Mouse (Mus musculus) heart, postnatal 4 days (tissue): ENCODE results near the gene Rpl13a. TPM values are rescaled to one million over a fixed set of nuclear protein-coding genes. Genes with fewer than 3 reads are reported as not detected.
"Not testable (repeated sequence)": the region's sequence is repeated elsewhere in the genome, so short reads cannot be mapped to it uniquely, and the experiment has no call there.

Experiments used
- DNase-seq: peaks from one replicate; pipeline ENCODE4 v3.0.0; 2021
- total RNA-seq, 2 experiments: library from RNA; stranded (reverse); gene quantifications; 2 replicates each; pipeline ENCODE4 v1.2.3; 2021

The Rpl13a gene
- total RNA-seq, 2 experiments from 2014 or later: 1,039 to 1,207 TPM

DNA sequence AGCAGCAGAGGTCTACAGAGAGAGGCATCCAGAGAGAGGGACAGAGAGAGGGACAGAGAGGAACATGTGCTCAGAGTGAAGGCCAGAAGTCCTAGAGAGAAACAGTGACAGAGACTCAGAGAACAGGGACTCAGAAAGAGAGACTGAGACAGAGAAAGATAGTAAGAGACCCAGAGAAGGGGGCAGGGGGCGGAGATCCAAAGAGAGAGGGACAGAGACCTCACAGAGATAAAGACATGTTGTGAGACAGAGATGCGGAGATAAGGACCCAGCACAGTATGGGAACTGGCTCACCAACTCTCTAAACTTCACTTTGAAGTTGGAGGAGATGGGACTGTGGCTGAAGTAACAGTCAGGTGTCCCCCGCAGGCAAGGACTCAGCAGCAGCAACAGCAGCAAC lies 6.8 kb upstream of the Rpl13a start:
- DNase-seq: no peak

DNA sequence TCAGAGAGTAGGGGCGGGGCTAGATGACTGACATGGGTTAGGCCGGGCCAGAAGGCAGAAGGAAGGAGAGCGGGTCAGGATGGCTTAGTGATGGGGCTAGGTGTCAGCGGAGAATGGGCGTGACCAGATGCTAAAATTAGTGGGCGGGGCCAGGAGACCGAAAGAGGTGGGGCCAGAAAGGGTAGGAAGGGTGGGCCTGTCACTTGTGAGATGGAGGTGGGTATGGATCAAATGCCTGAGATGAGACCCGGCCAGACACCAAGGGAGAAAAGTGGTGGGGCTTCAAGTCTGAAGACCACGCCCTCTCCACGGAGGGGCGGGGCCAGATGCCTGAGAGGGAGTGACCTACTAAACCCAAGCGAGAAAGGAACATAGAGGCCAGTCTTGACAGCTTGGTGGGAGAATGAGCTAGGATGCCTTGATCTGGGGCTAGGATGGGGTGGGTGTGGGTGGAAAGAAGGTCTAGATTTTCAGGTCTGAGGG lies 6.0 kb upstream of the Rpl13a start:
- peak; percentile 48 for DNase-seq

DNA sequence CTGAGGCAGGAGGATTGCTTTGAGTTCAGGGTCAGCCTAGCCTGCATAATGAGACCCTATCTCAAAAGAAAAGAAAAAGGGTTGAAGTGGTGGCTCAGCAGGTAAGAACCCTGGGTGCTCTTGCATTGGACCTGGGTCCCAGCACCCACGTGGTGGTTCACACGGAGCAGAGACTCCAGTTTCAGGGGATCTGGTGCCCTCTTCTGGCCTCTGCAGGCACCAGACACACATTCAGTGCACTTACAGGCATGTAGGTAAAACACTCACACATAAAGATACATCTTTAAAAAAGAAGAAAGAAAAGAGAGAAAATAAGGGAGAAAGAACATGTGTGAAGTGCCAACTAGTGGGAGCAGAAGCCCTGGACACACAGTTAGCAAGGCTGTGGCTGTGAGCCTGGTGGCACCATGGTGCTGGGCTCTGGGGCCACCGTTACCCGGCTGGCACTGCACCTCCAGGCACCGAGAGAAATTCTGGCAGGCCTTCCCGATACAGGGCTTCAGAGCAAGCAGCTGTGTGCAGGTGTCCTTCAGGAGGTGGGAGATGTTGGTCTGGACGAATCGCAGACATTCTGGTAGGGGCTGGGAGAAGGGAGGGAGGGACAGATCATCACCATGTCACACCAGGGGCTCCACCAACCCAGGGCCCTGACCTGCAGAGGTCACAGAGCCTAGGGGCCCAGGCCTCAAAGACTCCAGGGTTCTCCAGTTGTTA lies 5.0 kb upstream of the Rpl13a start:
- no peak for DNase-seq

DNA sequence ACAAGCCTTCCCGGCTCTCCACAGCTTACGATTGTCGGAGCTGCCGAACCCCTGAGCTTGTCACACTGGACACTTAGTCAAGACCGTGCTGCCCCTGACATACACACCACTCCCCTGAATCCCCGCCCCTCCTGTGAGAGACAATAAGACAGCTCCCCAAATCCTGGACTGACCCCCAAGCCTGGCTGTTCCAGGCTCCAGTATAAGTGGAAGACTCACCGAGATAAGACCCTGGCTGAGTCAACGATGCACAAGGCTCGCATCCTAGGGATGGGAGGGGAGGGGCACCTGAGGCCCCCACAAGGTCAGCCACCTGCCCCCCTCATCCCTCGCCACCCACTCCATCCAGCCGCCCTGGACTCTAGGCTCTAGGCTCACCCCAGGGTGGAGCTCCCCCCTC lies 3.3 kb upstream of the Rpl13a start:
- no peak for DNase-seq

DNA sequence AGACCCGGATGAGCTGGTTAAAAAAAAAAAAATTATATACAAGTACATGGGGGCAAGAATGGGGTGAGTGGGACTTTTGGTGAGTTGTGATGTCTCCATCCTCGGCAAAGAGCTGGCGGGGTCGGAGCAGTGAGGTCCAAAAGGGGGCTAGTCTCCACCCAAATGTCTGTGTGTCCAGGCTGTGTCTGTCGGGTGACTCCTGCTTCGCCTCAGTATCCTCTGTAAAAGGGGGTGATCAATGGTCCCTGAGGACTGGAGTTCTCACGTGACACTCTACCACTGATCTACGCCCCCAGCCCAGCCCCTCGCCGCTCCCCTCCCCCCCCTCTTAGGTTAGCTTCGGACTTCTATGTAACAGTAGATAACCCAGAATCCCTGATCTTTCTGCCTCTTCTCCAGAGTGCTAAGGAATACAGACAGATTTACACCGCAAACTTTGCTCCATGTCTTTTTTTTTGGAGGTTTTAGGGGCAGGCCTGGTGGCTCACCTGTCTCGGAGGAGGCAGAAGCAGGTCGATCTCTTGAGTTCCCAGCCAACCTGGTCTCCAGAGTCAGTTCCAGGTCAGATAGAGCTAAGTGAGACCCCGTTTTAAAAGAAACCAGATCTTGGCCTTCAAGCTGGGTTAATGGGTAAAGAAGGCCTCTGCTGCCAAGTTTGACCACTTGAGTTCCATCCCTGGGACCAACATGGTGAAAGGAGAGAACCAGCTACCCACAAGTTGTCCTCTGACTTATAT lies 1.4 kb upstream of the Rpl13a start:
- DNase-seq: no peak

DNA sequence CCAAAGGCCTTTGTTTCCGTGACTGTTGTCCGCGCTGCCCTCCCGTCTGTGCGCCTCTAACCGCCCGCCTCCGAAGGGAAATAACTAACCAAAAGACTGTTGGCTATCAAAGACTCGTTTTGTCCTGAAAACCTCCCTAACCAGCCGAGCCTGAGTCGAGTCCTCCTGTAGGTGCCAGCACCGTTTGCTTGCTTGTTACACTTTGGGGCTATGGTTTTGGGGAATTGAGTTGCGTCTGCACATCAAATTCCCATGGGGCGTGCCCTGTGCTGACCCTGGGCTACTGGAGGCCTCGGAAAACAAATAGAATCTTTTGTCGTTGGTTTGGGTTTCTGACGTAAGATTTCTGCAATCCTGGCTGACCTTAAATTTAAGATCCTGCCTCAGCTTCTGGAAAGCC lies 757 bp upstream of the Rpl13a start:
- peak; percentile 61 for DNase-seq

DNA sequence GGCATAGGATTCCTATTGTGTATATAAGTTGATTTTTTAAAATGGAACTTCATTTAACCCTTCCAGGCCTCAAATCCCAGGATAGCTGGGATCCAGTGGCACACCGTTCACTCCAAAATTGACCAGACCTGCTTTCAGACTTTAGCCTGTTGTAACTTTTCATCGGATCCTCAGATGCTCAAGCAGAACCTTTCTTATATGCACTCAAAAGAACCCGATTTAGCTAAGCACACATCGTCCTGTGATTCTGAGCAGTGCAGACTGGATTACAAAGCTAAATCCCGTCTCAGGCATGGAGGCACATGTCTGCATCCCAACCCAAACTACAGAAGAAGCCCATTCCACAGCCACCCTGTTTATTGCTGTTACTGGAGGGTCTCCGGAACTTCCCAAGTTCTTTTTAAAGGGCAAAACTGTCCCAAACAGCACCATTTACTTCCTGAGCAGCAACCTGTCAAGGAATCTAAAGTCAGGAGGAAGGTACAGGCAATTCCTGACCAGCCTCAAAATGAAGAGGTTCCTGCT lies 799 bp downstream of the Rpl13a start:
- no peak for DNase-seq

DNA sequence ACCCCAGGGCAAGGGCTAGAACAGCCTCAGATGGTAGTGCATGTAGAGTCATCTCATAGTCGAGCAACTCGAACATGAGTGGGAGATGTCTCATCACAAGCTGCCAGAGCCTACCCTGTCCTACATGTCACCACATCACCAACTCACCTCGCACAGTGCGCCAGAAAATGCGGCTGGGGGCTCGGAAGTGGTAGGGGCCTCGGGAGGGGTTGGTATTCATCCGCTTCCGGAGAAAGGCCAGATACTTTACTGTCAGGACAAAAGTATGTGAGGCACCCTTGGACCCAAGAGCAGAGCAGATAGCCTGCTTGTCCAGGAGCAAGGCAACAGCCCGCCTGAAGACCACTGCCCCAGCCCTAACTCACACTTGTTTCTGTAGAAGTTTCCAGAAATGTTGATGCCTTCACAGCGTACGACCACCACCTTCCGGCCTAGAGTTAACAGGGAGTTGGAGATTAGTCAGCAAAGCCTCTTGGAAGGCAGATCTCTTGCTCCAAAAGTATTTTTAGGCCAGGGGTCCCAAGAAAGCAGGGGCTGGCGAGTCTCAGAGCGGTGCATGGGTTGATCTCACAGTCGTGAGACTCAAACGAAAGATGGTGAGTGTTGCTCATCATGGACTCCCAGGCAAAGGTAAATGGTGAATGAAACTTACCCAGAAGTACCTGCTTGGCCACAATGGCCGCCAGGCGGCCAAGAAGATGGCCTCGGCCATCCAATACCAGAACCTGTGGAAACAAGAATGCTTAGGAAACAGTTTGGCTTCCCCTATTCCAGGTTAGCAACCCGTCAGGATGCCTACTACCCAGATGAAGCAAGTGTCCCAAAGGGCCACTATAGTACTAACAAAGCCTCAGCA lies 1.5 kb downstream of the Rpl13a start:
- DNase-seq: no peak

DNA sequence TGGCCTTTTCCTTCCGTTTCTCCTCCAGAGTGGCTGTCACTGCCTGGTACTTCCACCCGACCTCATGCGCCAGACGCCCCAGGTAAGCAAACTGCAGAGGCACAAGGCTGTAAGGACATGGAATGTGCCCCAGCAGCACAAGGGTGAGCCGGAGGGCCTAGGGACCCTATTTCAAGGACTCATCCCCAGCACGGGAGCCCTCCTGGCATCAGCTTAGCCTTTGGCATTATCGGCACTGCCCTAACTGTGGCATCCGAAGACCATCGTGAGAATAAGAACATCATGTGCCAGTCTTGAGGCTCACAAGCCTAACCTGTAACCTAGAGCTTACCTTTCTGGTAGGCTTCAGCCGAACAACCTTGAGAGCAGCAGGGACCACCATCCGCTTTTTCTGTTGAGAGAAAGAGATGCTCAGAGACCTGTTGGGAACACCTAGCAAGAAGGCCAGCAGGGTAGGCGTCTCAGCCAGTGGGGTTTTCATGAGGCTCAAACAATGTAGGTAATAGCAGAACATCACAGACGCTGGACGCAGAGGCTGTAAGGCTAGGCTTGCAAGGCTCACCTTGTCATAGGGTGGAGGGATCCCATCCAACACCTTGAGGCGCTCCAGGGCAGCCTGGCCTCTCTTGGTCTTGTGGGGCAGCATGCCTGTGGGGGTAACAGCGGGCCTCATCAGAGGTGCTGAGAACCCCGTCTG lies 2.3 kb downstream of the Rpl13a start:
- no peak for DNase-seq

DNA sequence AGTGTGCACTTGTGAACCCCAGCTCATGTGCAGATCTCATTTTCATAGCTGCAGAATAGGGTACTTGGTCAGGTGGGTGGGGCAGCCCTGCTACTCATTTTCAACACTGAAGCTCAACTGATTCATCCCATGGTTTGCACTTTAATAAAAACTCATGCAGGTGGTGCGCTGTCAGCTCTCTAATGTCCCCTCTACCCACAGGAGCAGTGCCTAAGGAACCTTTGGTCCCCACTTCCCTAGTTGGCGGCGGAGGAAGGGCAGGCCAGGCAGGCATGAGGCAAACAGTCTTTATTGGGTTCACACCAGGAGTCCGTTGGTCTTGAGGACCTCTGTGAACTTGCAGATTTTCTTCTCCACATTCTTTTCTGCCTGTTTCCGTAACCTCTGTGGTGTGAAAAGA lies 2.9 kb downstream of the Rpl13a start:
- not testable (repeated sequence) for DNase-seq

DNA sequence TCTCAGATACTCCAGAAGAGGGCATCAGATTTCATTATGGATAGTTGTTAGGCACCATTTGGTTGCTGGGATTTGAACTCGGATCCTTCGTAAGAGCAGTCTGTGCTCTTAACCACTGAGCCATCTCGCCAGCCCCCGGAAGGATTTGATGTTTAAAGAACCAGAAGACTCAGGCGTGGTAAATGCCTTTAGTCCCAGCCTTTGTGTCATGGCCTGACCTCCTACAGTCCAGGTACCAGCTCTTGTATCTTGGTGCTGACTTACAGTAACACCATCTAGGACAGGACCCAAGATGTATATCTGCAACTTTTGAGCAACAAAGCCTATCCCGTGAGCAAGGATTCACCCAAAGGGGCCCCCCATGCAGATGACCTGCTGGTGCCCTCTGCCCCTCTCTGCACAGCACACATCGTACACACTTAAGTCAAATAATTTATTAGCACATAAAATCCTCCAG lies 3.4 kb downstream of the Rpl13a start:
- no peak for DNase-seq

DNA sequence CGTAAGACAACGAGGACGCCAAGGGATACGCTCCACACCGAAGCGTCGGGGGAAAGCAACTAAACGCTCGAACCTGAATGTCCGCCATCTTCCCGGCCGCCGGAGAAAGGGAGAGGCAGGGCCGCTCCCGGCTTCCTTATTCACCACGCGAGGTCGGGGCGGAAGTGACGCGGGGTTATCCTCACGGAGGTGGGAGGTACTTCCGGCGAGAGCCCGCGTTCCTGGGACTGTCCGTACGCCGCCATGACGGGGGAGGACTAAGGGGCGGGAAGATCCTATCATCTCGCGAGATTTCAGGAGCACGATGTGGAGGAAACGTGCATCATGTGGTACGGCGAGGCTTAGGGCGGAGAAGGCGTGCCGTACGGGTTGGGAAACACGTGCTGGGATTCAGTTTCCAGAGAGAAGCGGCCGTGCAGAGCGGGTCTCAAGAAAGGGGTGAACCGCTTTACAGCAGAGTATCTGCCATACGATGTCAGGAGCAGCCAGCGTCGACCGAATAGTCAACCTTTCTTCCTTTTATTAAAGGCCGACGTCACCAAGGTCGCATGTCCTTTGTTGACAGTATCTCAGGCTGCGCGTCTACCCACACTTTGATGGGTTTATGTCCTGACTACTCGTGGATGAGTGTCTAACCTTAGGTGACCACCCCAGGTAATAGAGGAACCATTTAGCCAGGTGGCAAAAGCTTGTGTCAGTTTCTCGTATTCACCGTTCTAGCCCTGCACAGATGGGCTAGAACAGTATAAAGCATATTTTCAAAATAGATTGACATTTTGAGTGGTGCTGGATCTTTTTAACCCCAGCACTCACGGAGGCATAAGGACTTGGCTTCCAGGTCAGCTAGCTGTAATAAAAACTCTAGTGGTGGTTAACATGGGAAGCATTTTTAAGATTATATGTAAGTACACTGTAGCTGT lies 4.1 kb downstream of the Rpl13a start, which contains the start of gene Rps11:
Gene Rps11 (minus strand): TSS at position 216 of the 920 bp plus-strand sequence.
- DNase-seq: peak; percentile 99

DNA sequence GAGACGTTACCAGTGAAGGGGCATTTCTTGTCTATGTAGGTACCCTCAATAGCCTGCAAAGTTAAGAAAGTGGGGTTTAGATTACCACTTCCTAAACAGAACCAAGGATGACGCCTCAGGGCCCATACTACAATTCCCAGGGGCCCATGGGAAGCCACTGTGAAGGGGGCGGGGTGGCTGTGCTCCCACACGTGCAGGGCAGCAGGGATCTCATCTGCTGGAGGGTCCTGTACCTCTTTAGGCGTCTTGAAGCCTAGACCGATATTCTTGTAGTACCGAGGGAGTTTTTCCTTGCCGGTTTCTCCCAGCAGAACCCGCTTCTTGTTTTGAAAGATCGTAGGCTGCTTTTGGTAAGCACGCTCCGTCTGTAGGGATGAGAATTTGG lies 5.4 kb downstream of the Rpl13a start:
- DNase-seq: peak; percentile 51

DNA sequence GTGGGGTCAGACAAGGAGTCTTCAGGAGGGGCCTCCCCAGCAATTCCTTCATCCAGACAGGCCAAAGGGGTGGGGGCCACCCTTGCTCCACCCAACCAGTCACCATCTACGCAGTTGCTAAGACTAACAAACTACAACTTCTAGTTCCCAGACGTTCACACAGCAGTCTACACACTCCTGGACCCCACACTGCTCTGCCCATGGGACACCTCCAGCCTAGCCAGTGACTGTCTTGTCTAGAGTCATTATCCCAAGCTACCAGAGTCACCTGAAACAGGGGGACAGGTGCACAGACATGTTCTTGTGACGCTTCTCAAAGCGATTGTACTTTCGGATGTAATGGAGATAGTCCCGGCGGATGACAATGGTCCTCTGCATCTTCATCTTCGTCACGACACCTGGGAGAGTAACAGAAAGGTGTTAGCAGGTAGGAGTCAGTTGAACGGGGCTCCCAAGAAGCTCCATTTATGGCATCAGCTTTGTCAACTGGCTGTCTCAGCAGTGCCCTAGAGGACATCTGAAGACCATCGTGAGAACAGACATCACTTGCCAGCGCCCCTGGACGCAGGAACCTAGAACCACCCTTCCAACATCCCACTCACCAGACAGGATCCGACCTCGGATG lies 5.9 kb downstream of the Rpl13a start:
- no peak for DNase-seq

DNA sequence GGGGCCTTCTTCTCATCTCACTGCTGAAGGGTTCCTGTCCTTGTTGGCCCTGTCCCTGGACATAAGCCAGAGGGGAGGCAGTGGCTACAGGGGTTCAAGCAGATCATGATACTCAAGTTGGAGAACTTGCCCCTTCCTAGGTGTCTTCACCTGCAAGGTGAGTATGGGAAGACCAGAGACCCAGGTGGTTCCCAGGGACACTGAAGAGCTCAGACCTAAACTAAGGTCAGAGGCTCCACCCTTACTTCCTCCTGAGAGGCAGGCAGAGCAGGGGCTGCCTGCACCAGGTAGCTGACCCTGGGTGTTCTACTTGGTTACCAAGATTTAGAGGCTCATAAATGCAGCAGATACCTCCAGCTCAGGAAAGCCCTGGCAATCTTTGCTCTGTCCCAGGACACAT lies 6.6 kb downstream of the Rpl13a start:
- DNase-seq: no peak

DNA sequence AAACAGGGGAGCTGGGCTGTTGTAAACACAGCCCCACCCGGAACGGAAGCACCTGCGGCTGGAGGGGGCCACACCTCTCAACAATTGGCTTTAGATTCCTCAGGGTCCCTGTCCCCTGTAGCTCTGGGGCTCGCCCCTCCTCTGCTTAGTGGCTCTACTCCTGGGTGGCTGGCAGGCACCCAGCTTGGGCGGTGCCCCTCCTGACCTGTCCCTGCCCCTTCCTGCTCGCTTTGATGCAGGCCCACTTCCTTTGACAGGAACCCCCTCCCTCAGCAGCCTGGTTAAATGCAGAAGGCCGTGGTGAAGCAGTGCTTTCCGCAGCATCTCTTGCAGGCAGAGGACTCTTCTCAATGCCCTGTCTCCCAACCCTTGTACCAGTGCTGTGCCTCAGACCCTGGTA lies 7.2 kb downstream of the Rpl13a start:
- peak; percentile 65 for DNase-seq

DNA sequence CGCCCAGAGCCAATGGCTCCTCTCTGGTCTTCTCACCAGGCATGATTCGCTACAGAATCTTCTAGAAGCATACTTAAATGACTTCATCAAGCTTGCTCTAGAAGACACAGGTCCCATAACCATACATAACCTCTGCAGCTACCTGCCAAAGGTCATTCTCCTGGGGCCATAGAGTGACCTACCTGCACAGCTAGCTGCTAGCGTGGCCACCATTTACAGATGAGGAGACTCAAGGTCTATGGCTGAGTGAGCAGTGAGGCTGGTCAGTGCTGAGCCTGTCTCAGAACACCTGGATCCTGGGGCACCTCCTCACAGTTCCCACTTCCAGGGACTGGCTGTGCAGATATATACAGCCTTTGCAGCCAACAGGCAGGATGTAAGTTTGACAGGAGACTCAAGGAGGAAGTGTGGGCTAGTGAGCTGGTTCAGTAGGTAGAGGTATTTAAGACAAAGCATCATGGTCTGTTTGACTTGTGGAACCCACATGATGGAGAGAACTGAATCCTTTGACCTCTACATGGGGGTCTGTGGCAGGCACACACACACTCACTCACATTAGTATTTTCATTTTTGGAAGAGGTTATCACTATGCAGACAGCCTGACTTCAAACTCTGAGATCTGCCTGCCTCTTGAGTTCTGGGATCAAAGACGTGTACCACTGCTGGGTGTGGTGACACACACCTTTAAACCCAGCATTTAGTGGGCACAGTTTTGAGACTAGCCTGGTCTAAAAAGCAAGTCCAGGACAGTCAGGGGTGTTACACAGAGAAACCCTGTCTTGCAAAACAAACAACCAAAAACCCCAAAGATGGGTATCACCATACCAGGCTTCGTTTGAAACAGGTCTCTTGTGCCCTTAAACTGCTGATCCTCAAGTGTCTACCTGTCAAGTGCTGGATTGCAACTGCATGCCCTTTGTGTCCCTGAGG lies 8.5 kb downstream of the Rpl13a start:
- no peak for DNase-seq

DNA sequence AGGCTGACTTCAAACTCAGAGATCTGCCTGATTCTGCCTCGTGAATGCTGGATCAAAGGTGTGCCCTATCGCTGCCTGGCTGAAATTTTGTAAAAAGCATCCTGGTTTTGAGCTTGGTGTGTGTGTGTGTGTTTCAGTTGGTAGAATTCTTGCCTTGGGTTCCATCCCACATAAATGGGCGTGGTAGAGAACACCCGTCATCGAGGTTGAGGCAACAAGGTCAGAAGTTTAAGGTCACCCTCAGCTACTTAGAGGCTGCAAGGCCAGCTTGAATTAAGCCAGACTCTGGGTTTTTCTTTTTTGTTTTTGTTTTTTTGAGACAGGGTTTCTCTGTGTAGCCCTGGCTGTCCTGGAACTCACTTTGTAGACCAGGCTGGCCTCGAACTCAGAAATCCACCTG lies 10.2 kb downstream of the Rpl13a start:
- DNase-seq: no peak

DNA sequence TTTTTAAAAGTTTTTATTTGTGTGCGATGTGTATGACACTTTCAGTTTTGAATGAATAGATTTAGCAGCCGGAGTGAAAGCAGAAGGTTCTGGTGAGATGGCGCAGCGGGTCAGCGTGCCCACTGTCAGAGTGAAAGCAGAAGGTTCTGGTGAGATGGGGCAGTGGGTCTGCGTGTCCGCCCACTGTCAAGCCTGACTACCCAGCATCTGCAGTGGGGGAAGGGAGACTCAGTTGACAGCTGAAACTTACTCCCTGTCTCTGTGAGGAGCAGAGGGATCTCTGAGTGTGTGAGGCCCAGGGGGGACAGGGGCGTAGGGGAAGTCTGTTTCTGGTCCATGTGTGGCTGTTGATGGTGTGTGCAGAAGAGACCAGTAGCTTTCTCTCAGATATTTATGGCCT lies 11.0 kb downstream of the Rpl13a start:
- no peak for DNase-seq
